Mouse (Mus musculus): ENCODE data around the gene Mettl1.

DNA sequence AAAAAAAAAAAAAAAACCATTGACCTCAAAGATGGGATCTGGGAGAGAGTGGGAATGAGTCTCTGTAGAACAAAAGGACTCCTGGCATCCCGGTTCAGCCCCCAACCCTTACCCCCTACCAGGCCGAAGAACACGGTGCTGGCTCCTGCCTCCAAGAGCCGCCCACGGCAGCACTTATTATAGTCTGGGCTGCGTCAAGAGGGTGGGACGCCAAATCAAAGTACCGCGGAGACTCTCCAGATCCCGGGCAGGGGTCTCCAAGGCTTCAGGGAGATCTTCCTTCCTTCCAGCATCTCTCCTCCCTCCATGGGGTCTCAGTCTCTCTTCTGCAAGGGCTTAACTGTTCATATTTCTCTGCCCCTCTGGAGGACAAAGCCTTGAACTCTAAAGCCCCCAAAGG lies 36.3 kb downstream of the Mettl1 start:
- no peak for TF ChIP-seq POLR2A (IDR thresholded peaks at IDR 0.05; ENCODE audit: insufficient read depth, low read length)
- no peak for TF ChIP-seq CTCF (IDR thresholded peaks at IDR 0.05; ENCODE audit: low read depth, low read length)
